Mouse (Mus musculus) fat pad, adult 2 months (tissue): ENCODE data around the gene Slc25a16.

Source experiments
- DNase-seq: peaks from one replicate; pipeline ENCODE4 v3.0.0-alpha.2; 2011; ENCODE audit warnings: low read depth, low spot score; ENCODE audit errors: extremely low read depth

Slc25a16 gene

GRCm38 (mm10) chr10:62990636-62991035 is 70.2 kb downstream of the Slc25a16 start:
- no peak for DNase-seq

- no peak for DNase-seq
Observed at GRCm38 (mm10) chr10:62993991-62994390, 73.6 kb downstream of the Slc25a16 start.
